Mouse (Mus musculus): ENCODE results near the gene Ninj2. TPM values are rescaled to one million over a fixed set of nuclear protein-coding genes. Genes with fewer than 3 reads are reported as not detected.

Ninj2 gene
- polyA plus RNA-seq, 1 experiment from 2014 or later = not detected

DNA sequence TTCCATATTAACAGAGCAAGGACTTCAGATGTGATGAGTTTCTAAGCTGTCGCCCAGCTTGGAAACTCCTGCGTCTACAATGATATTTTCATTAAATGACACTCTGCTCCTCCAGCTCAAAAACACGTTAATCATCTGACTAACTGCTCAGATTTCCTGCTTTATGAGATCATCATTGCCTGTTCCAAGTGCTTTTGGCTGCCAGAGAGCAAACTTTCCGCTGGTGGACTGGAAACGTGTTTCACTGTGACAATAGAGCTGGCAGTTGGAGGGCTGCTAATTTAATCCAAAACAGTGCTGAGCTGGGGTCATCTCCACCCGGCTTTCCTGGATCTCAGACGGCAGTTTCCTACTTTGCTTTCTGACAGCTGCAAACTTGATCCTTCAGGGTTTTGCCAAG is 21.5 kb downstream of the Ninj2 start:
- WGBS = 25% methylated on average over 7 of the region's 7 CpGs
- DNase-seq (ENCODE audit: low spot score) = no peak
- Histone ChIP-seq H3K27me3 (ENCODE audit: insufficient read depth, poor library complexity, severe bottlenecking) (no peaks in the 10 kb centered on the region), H3K4me3 (no peak overlapping the region), H3K4me1 (replicated peaks) (peaks cover 26% of the 10 kb centered on the region), H3K27ac (peak overlapping the region; percentile 23; the same call in 1 of the 2 replicates), H3K36me3 (no peaks in the 10 kb centered on the region), H3K9me3 (no peaks in the 10 kb centered on the region)

DNA sequence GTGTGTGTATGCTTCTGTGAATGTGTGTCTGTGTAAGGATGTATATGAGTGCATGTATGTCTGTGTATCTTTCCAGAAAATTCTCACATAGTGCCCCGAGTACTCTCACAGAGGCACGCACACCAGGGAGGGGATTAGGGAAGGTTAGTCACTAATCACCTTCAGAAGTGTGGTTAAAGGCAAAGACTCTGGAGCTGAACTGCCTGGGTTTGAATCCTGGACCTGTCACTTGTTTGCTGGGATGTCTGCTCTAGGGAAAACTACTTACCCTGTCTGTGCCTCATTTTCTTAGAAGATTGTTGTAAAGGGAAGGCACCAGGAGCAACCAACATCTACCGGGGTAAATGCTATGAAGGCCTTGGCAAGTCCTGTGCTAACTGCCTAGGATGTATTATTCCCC is 22.3 kb downstream of the Ninj2 start:
- DNase-seq (ENCODE audit: low spot score) = no peak
- Histone ChIP-seq H3K27me3 (ENCODE audit: insufficient read depth, poor library complexity, severe bottlenecking) (no peaks in the 10 kb centered on the region), H3K9me3 (no peaks in the 10 kb centered on the region), H3K27ac (no peak overlapping the region), H3K36me3 (no peaks in the 10 kb centered on the region), H3K4me3 (no peak overlapping the region), H3K4me1 (replicated peaks) (peaks cover 26% of the 10 kb centered on the region)
- WGBS = 56% methylated on average over 3 of the region's 3 CpGs

DNA sequence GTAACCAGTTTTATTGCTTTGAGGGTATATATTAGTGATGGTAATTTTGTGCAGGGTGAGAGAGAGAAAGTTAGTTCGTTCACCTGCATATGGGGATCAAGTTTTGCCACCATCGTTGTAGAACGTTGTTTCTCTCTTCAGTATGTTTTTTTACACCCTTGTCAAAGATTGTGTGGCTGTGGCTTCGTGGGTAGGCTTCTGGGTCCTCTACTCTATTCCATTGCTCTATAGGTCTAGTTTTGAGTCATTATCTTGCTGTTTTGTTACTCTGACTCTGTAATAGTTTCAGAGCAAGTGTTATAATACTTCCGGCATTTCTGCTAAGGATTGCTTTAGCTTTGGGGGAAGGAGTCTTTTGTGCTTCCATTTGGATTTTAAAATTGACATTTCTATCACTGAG is 26.7 kb downstream of the Ninj2 start:
- no peak overlapping the region for H3K27ac ChIP-seq
- no peaks in the 10 kb centered on the region for H3K36me3 ChIP-seq
- no peak overlapping the region for H3K4me3 ChIP-seq
- WGBS = 89% methylated on average over 5 of the region's 5 CpGs
- no peaks in the 10 kb centered on the region for H3K9me3 ChIP-seq
- DNase-seq (ENCODE audit: low spot score) = no peak
- no peaks in the 10 kb centered on the region for H3K27me3 ChIP-seq (ENCODE audit: insufficient read depth, poor library complexity, severe bottlenecking)
- H3K4me1 ChIP-seq (replicated peaks) = peaks cover 4% of the 10 kb centered on the region; the same call in 1 of the 2 replicates

DNA sequence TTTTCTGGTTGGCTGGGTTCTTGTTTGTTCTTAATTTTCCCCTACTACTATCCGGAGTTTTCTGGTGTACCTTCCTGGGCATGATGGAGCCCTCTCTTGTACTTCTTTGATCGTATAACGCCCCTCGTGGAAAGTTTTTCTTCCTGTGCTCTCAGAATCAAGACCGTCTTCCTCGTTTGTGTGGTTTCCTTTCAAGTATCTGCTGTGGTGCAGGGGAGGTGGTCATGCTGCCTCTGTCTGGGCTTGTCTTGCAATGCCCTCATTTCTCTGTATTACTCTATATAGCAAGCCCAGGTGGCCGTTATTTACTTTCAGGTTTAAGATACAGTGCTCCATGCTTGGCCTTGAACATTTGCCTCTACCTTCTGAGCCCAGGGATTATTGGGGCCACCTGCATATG is 31.5 kb downstream of the Ninj2 start:
- 95% methylated on average over 7 of the region's 7 CpGs for WGBS
- H3K27ac ChIP-seq = no peak overlapping the region
- no peak for DNase-seq (ENCODE audit: low spot score)
- no peaks in the 10 kb centered on the region for H3K27me3 ChIP-seq (ENCODE audit: insufficient read depth, poor library complexity, severe bottlenecking)
- H3K4me3 ChIP-seq = no peak overlapping the region
- no peaks in the 10 kb centered on the region for H3K4me1 ChIP-seq (replicated peaks)
- no peaks in the 10 kb centered on the region for H3K36me3 ChIP-seq
- H3K9me3 ChIP-seq = 0 out of 2 replicates have a peak, but pooled peaks cover 3% of the 10 kb centered on the region

DNA sequence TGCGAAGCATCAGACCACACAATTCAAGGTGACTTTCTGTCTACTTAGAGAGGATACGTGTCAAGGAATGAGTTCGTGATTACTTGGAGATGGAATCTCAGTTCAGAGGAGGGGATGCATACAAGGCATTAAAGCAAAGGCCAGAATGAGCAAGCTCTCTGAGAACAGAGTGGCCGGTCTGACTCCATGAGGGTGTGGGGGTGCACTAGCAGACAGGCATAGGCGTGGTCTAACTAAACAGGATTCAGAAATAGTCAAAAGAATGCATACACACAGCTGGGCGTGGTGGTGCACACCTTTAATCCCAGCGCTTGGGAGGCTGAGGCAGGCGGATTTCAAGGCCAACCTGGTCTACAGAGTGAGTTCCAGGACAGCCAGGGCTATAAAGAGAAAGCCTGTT is 33.3 kb downstream of the Ninj2 start:
- Histone ChIP-seq H3K27me3 (ENCODE audit: insufficient read depth, poor library complexity, severe bottlenecking) (no peaks in the 10 kb centered on the region), H3K27ac (no peak overlapping the region), H3K9me3 (0 out of 2 replicates have a peak, but pooled peaks cover 3% of the 10 kb centered on the region), H3K4me1 (replicated peaks) (no peaks in the 10 kb centered on the region), H3K4me3 (no peak overlapping the region), H3K36me3 (no peaks in the 10 kb centered on the region)
- no peak for DNase-seq (ENCODE audit: low spot score)
- 88% methylated on average over 8 of the region's 8 CpGs for WGBS

DNA sequence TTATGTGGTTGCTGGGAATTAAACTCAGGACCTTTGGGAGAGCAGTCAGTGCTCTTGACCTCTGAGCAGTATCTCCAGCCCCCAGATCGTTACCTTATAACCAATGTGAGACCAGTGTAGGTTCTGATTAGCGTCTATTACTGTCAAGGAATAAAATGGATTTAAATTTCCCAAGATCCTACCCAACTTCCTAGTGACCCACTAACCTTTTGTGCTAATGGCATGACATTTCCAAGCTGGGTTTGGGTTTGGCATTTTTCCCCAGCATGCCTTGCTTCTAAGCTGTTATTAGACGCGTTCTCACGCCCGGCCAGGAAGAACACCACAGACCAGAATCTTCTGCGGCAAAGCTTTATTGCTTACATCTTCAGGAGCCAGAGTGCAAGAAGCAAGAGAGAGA is 34.2 kb downstream of the Ninj2 start:
- Histone ChIP-seq H3K27ac (no peak overlapping the region), H3K27me3 (ENCODE audit: insufficient read depth, poor library complexity, severe bottlenecking) (no peaks in the 10 kb centered on the region), H3K9me3 (0 out of 2 replicates have a peak, but pooled peaks cover 3% of the 10 kb centered on the region), H3K36me3 (no peaks in the 10 kb centered on the region), H3K4me1 (replicated peaks) (no peaks in the 10 kb centered on the region), H3K4me3 (no peak overlapping the region)
- DNase-seq (ENCODE audit: low spot score) = no peak
- 96% methylated on average over 7 of the region's 7 CpGs for WGBS

DNA sequence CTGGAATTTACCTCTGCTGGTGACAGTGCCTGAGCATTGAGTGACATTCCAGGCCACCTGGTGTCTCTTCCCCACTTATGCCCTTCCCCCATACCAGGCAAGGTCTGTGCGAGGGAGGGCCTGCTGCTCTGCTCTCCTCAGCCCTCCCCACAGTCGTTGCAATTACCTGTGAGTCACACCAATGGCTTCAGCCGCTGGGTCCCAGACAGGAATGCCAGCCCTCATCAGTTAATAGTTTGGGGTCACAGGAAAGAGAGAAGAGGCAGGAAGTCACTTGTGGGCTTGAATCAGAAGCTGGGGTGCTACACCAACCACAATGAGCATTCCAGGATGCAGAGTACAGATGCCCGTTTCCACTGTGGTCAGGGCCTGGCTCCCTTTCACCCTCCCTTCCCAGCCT is 41.6 kb downstream of the Ninj2 start:
- no peaks in the 10 kb centered on the region for H3K36me3 ChIP-seq
- no peak overlapping the region for H3K27ac ChIP-seq
- no peaks in the 10 kb centered on the region for H3K9me3 ChIP-seq
- no peaks in the 10 kb centered on the region for H3K27me3 ChIP-seq (ENCODE audit: insufficient read depth, poor library complexity, severe bottlenecking)
- H3K4me1 ChIP-seq (replicated peaks) = no peaks in the 10 kb centered on the region
- WGBS = 88% methylated on average over 4 of the region's 4 CpGs
- H3K4me3 ChIP-seq = no peak overlapping the region
- DNase-seq (ENCODE audit: low spot score) = no peak

DNA sequence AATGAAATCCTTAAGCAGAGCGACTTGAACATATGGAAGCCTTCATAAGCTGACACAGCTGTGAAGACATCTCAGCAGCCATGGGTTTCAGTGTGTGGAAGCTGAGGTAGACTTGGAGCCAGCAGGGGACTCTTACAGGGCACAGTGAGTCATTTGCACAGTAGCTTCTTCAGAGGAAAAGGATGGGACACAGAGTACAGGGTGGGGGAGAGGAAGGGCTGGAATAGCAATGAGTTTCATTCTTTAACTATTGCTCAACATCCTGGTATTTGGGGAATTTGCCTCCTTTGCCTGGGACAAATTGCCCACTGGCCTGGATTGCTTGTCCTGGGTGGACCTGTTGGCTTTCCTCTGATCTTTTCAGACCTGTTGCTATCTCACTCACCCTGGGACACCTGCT is 52.3 kb downstream of the Ninj2 start:
- no peak for DNase-seq (ENCODE audit: low spot score)
- Histone ChIP-seq H3K4me3 (no peak overlapping the region), H3K9me3 (no peaks in the 10 kb centered on the region), H3K27ac (no peak overlapping the region), H3K36me3 (no peaks in the 10 kb centered on the region), H3K4me1 (replicated peaks) (peaks cover 16% of the 10 kb centered on the region; the same call in 1 of the 2 replicates), H3K27me3 (ENCODE audit: insufficient read depth, poor library complexity, severe bottlenecking) (no peaks in the 10 kb centered on the region)
- WGBS = 87% methylated on average over 1 of the region's 1 CpGs

DNA sequence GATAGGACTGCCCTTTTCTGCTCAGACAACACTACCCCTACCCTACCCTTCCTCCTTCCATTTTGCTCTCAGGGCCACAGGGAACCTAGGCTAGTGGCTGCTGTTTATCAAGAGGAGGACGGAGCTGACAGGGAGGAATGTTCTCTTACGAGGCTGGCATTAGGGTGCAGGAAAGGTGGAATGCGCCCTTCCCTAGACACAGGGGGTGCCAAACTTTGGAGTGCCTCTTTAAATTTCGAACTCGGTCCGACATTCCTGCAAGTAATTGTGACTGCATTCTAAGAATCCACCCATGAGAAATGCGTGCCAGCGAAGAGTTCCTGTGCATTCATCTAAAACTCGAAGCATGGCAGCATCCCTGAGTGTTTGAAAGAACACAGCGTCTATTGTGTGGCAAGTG is 53.5 kb downstream of the Ninj2 start:
- H3K36me3 ChIP-seq = no peaks in the 10 kb centered on the region
- 82% methylated on average over 10 of the region's 10 CpGs for WGBS
- no peak for DNase-seq (ENCODE audit: low spot score)
- peaks cover 18% of the 10 kb centered on the region; the same call in 1 of the 2 replicates for H3K4me1 ChIP-seq (replicated peaks)
- H3K27ac ChIP-seq = no peak overlapping the region; the same call in 1 of the 2 replicates
- no peaks in the 10 kb centered on the region for H3K9me3 ChIP-seq
- no peaks in the 10 kb centered on the region for H3K27me3 ChIP-seq (ENCODE audit: insufficient read depth, poor library complexity, severe bottlenecking)
- no peak overlapping the region for H3K4me3 ChIP-seq

DNA sequence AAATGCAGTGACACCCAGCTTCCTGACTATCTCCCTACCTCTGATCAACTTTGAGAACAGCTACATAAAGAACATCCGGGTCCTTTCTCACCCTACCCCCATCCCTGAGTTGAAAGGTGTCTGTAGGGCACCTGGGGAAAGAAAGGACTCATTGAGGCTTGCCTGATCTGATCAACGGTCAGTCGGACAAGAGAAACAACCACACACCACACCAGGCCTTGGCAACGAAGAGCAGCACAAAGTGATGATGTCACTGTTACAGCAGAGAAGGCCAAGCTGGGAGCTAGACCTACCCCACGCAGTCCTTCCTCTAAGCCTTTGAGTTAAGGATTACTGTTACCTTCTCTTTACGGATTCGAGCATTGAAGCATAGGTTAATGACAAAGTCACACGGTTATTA is 54.3 kb downstream of the Ninj2 start:
- Histone ChIP-seq H3K4me3 (no peak overlapping the region), H3K27ac (no peak overlapping the region), H3K36me3 (no peaks in the 10 kb centered on the region), H3K9me3 (no peaks in the 10 kb centered on the region), H3K4me1 (replicated peaks) (peaks cover 18% of the 10 kb centered on the region; the same call in 1 of the 2 replicates), H3K27me3 (ENCODE audit: insufficient read depth, poor library complexity, severe bottlenecking) (no peaks in the 10 kb centered on the region)
- 87% methylated on average over 8 of the region's 8 CpGs for WGBS
- no peak for DNase-seq (ENCODE audit: low spot score)

DNA sequence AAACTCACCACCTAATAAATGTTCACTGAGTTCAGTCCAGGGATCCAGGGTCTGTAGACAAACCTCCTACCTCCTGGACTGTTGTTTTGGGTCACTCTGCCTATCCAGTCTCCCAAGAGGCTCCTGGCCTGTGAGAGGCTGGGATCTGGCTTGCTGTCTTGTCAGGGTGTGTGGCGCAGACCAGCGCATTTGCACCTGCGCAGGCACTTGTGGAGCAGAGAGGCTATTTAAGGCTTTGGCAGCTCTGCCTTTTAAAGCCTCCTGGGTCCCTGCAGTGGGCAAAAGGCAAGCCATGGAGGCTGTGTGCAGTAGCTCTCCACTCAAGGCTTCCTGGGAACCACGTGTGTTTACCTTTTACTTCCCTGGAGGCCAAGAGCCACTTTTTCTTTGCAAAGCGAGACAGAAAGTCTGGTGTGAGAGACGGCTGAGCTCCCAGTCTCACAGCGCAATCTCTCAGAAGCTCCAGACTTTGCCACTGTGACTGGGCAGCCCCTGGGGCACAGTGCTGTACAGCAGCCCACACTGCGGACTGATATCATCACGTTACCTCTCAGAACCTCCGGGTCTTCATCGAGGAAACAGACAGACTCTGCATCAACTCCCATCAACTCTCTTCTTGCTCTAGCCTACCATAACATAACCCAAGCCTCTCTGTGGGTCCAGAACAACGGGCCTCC is 55.7 kb downstream of the Ninj2 start:
- Histone ChIP-seq H3K4me3 (no peak overlapping the region), H3K9me3 (no peaks in the 10 kb centered on the region), H3K4me1 (replicated peaks) (peaks cover 18% of the 10 kb centered on the region; the same call in 1 of the 2 replicates), H3K27me3 (ENCODE audit: insufficient read depth, poor library complexity, severe bottlenecking) (no peaks in the 10 kb centered on the region), H3K27ac (peak overlapping the region; percentile 46), H3K36me3 (no peaks in the 10 kb centered on the region)
- DNase-seq (ENCODE audit: low spot score) = no peak
- WGBS = 89% methylated on average over 12 of the region's 12 CpGs

DNA sequence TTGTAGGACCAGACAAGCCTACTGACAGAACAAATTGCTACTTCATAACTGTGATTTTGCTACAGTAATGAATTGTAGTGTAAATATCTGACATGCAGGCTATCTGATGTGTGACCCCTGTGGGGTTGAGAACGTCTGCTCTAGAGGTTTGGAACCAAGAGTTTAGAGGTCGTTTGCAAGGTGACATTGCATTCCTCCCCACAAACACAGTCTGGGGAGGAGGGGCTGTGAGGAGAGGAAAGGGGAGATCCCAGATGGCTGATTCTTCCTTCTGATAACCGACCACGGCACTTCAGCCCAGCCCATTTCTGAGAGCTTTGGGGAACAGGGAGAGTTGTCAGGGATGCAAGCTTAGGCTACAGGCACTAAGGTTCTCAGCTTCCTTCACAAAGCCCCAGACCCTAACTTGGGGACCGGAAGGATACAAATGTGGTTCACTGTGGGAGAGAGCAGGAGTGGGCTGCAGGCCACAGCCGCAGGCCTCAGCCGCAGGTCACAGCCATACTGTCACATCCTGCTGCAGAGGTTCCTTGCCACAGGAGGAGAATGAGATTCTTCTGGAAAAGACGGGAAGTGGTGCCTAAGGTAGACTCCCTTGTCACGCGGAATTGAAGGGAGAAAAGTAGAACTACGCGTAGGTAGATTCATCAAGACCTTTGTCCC is 56.4 kb downstream of the Ninj2 start:
- no peaks in the 10 kb centered on the region for H3K9me3 ChIP-seq
- H3K27ac ChIP-seq = peak overlapping the region; percentile 6
- peaks cover 18% of the 10 kb centered on the region; the same call in 1 of the 2 replicates for H3K4me1 ChIP-seq (replicated peaks)
- WGBS = 79% methylated on average over 12 of the region's 12 CpGs
- no peaks in the 10 kb centered on the region for H3K27me3 ChIP-seq (ENCODE audit: insufficient read depth, poor library complexity, severe bottlenecking)
- H3K36me3 ChIP-seq = no peaks in the 10 kb centered on the region
- H3K4me3 ChIP-seq = no peak overlapping the region
- no peak for DNase-seq (ENCODE audit: low spot score)

DNA sequence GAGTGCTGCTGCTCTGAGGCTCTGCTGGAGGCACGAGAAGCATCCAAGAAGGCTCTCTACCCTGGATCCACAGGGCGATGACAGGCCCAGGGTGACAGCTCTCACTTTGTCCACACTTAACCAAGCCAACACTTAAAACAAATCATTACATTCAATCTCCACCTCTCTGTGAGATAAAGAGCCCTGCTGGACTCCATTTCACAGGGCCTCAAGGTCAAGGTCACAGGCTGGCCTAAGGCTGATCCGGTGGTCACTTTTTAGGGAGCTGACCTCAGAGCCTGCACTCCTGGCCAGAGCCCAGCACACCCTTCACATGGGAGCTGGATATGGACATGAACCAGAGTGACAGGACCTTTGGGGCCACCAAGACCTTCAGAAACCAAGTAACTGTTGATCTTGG is 57.1 kb downstream of the Ninj2 start:
- no peak for DNase-seq (ENCODE audit: low spot score)
- Histone ChIP-seq H3K27ac (peak overlapping the region; percentile 6), H3K36me3 (no peaks in the 10 kb centered on the region), H3K27me3 (ENCODE audit: insufficient read depth, poor library complexity, severe bottlenecking) (no peaks in the 10 kb centered on the region), H3K9me3 (no peaks in the 10 kb centered on the region), H3K4me3 (no peak overlapping the region), H3K4me1 (replicated peaks) (peaks cover 22% of the 10 kb centered on the region)
- 69% methylated on average over 3 of the region's 3 CpGs for WGBS

Data from hindbrain, embryonic 10.5 days (tissue).